Mouse (Mus musculus) limb, embryonic 15.5 days (tissue): ENCODE results near the gene Met. TPM values are rescaled to one million over a fixed set of nuclear protein-coding genes. Genes with fewer than 3 reads are reported as not detected.

Experiments
- ATAC-seq: fragments of 200-750 bp; cut with Nextera tagmentation; 2 replicates; pipeline ENCODE4 v1.8.0; 2017; ENCODE audit warnings: low read depth, moderate TSS enrichment; ENCODE audit not compliant: insufficient number of reproducible peaks, low FRiP score, low TSS enrichment
- H3K27ac ChIP-seq: fragments of 300-500 bp; sonication (generic); 2 replicates; pipeline ENCODE4 v1.5.1; 2015; ENCODE audit warnings: moderate library complexity, mild to moderate bottlenecking, inconsistent platforms
- H3K27me3 ChIP-seq: fragments of 300-500 bp; sonication (generic); 2 replicates; pipeline ENCODE4 v1.6.1; 2015; ENCODE audit warnings: inconsistent platforms
- H3K36me3 ChIP-seq: fragments of 300-500 bp; sonication (generic); 2 replicates; pipeline ENCODE4 v1.6.1; 2015; ENCODE audit warnings: inconsistent platforms
- H3K4me1 ChIP-seq: fragments of 300-500 bp; sonication (generic); 2 replicates; pipeline ENCODE4 v1.6.1; 2015; ENCODE audit warnings: inconsistent platforms
- H3K4me2 ChIP-seq: fragments of 300-500 bp; sonication (generic); 2 replicates; pipeline ENCODE4 v1.6.1; 2015; ENCODE audit warnings: mild to moderate bottlenecking, inconsistent platforms
- H3K4me3 ChIP-seq: fragments of 300-500 bp; sonication (generic); 2 replicates; pipeline ENCODE4 v1.5.1; 2015; ENCODE audit warnings: mild to moderate bottlenecking, inconsistent platforms
- H3K9ac ChIP-seq: fragments of 300-500 bp; sonication (generic); 2 replicates; pipeline ENCODE4 v1.6.1; 2015; ENCODE audit warnings: inconsistent platforms
- H3K9me3 ChIP-seq: fragments of 300-500 bp; sonication (generic); 2 replicates; pipeline ENCODE4 v1.6.1; 2016; ENCODE audit warnings: inconsistent platforms
- WGBS: fragments of 180-500 bp; shearing (Covaris S2); methylation state at CpG from one replicate; pipeline ENCODE4 v1.1.7; 2015; 5-methylcytosine and 5-hydroxymethylcytosine counted together
- polyA plus RNA-seq: library from polyadenylated mRNA; unstranded; fragments of >200 nt; fragmentation: Nextera tagmentation; extraction: Ambion mirVana; gene quantifications from 2 replicates; pipeline ENCODE4 v1.2.1, GENCODE M21; 2015

The Met gene
- polyA plus RNA-seq, 1 experiment from 2014 or later = 3.8 TPM

DNA sequence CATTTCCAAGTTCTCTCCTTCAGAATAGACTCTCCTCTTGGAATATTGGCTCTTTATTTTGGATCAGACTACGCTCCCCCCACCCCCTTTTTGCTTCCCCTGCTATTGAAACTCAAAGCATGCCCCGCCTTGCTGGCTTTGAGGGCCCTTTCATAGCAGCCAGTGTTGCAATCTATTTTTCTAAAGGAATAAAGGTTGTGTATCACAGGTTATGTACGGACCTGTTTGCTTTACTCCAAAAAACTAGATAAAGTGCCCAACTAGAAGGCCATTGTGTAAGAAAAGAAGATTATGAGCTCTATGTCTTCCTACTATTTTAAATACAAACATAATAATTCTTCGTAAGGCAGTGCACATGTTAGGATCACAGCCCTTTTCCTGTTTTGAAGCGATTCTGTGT, 5.4 kb downstream of the Met start:
- WGBS = 87% methylated on average over 5 of the region's 5 CpGs
- H3K4me3 ChIP-seq = no peak overlapping the region

DNA sequence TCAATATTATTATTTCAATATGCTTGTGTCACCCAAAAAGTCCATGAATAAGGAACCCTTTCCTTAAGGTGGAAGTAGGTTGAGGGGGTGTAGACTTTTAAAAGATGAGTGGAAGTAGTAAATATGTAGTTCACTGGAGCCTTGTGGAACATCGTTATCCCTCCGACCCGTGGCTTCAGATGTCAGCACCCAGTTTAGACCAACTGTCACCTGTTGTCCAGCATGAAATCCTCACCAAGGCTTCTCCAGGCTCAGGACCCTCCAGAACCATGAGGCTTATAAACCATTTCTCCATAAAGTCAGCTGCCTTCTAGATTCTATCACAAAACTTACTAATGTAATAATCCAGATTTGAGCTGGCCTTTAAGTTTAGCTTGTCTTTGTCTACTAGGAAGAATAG, 9.5 kb downstream of the Met start:
- H3K9me3 ChIP-seq = no peaks in the 10 kb centered on the region
- no peaks in the 10 kb centered on the region for H3K36me3 ChIP-seq
- H3K4me3 ChIP-seq = no peak overlapping the region
- no peaks in the 10 kb centered on the region; the same call in 1 of the 2 replicates for H3K4me1 ChIP-seq
- no peak overlapping the region for H3K9ac ChIP-seq
- no peak overlapping the region for H3K27ac ChIP-seq
- ATAC-seq = no peak
- H3K4me2 ChIP-seq = no peak overlapping the region
- H3K27me3 ChIP-seq = no peaks in the 10 kb centered on the region
- 83% methylated on average over 3 of the region's 3 CpGs for WGBS

More for the DNA sequence above, 5.4 kb downstream of the Met start:
- no peak for ATAC-seq
- Histone ChIP-seq H3K4me2 (no peak overlapping the region), H3K36me3 (no peaks in the 10 kb centered on the region), H3K9ac (no peak overlapping the region), H3K4me1 (peaks cover 5% of the 10 kb centered on the region), H3K9me3 (no peaks in the 10 kb centered on the region), H3K27ac (no peak overlapping the region), H3K27me3 (peaks cover 6% of the 10 kb centered on the region; the same call in 1 of the 2 replicates)

DNA sequence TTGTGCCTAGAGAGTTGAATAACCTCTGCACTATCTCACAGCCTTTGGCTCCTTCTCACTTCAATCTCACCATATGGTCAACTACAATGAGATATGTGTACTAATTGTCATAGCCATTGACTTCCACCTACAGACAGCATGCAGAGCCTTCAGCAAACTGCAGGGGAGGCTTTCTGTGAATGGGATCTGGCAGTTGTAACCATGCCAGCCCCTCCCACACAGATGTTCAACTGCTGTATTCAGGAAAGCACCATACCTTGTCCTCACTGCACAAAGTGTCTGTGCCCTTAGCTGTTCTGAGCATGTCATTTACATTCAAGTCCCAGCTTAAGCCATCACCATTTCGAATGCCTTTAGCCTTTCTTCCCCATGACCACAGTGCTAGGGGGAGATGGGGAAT, 14.2 kb downstream of the Met start:
- no peak overlapping the region for H3K9ac ChIP-seq
- ATAC-seq = no peak
- H3K27ac ChIP-seq = no peak overlapping the region
- H3K36me3 ChIP-seq = no peaks in the 10 kb centered on the region
- H3K4me3 ChIP-seq = no peak overlapping the region
- no peaks in the 10 kb centered on the region for H3K9me3 ChIP-seq
- H3K4me2 ChIP-seq = no peak overlapping the region
- H3K27me3 ChIP-seq = no peaks in the 10 kb centered on the region
- H3K4me1 ChIP-seq = no peaks in the 10 kb centered on the region
- 79% methylated on average over 1 of the region's 1 CpGs for WGBS

DNA sequence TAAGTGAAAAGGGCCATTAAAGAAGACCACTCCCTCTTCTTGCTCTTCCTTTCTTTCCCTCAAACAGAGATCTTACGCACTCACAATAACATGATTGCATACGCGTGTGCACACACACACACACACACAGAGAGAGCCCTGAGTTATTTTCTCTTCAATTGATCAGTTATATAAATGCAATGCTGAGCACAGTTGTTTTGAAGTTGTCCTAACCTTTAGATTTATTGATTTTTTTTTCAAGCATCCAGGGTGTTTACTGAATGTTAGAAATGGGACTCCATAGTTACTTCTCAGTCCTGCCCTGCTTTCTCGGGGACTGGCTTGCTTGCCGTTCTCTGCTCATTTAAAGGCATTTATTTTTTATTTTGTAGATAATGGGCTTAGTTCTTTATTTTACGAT, 14.7 kb downstream of the Met start:
- Histone ChIP-seq H3K27me3 (no peaks in the 10 kb centered on the region), H3K9ac (no peak overlapping the region), H3K36me3 (no peaks in the 10 kb centered on the region), H3K9me3 (no peaks in the 10 kb centered on the region), H3K4me2 (no peak overlapping the region), H3K4me3 (no peak overlapping the region), H3K27ac (no peak overlapping the region), H3K4me1 (no peaks in the 10 kb centered on the region)
- ATAC-seq = no peak
- WGBS = 83% methylated on average over 6 of the region's 6 CpGs

DNA sequence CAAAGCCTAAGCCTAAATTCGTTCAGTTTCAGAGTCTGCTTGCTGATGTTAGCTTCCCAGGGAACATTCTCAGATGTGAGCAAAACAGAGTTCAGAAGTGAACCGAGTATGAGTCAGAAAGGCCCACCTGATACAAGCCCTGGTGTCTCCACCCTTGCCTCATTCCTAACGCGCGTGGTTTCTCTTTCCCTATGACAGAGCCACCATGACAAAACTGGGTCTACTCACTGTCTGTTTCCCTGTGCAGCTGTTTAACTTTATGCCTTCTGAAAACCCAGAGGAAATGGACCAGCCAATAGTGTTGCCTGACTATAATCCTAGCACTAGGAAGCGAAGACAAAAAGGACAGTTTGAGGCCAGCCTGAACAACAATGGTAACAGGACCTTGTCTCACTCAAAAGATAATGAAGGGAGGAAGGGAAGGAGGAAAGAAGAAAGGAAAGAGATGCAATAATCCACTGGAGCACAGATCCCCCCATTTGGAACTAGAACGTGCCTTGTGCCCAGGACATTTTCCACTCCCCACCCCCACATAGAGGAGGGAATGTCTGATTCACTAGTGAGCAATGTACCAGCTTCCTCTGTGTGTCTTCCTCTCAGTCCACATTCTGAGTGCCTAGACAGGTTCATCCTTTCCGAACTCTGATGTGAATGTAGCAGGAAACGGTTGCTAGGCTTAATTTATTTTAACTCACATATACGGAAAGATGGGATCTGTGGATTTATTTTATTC, 15.4 kb downstream of the Met start:
- Histone ChIP-seq H3K27ac (no peak overlapping the region), H3K27me3 (no peaks in the 10 kb centered on the region), H3K4me2 (no peak overlapping the region), H3K9ac (no peak overlapping the region), H3K36me3 (no peaks in the 10 kb centered on the region), H3K4me1 (no peaks in the 10 kb centered on the region), H3K9me3 (no peaks in the 10 kb centered on the region), H3K4me3 (no peak overlapping the region)
- ATAC-seq = no peak
- WGBS = 69% methylated on average over 10 of the region's 10 CpGs

DNA sequence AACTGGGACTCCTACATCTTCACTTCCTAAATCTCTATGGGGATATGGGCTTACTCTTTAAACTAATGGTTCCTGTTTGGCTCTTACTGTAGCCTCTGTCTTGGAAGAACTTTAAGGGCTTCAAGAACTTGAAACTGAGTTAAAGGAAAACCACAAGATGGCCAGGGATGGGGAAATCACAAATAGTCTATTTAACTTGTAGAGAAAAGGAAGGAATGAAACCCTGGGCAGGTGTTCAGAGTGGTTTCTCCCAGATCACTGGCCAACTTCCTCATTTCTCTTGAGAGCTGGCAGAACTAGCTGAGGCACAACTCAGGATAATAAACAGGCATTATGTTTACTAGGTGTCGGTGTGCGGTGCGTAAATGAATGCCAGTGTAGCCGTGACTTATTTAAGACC, 17.5 kb downstream of the Met start:
- Histone ChIP-seq H3K9ac (no peak overlapping the region), H3K27me3 (no peaks in the 10 kb centered on the region), H3K4me2 (no peak overlapping the region), H3K27ac (no peak overlapping the region), H3K4me3 (no peak overlapping the region), H3K36me3 (no peaks in the 10 kb centered on the region), H3K9me3 (no peaks in the 10 kb centered on the region), H3K4me1 (no peaks in the 10 kb centered on the region)
- ATAC-seq = no peak
- WGBS = 41% methylated on average over 4 of the region's 4 CpGs

DNA sequence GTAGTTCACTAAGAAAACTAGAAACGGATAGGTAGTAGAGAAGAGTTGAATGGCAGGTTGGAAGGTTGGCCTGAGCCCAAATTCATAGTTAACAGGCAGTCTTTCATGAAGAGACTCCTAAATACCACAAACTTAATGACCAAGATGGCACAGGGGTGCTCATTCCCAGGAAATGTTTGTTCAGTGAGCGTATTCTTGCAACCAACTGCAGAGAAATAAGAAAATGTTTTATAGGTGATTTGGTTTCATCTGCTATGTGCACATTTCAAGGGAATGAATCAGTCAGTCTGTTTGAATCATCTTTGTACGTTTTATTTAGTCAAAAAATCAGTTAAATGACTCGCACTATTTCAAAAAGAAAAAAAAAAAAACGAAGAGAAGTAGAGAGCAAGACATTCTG, 21.6 kb downstream of the Met start:
- Histone ChIP-seq H3K4me1 (no peaks in the 10 kb centered on the region), H3K27me3 (no peaks in the 10 kb centered on the region), H3K9ac (no peak overlapping the region), H3K36me3 (no peaks in the 10 kb centered on the region), H3K4me2 (no peak overlapping the region), H3K9me3 (no peaks in the 10 kb centered on the region), H3K27ac (no peak overlapping the region), H3K4me3 (no peak overlapping the region)
- WGBS = 78% methylated on average over 5 of the region's 5 CpGs
- no peak for ATAC-seq

DNA sequence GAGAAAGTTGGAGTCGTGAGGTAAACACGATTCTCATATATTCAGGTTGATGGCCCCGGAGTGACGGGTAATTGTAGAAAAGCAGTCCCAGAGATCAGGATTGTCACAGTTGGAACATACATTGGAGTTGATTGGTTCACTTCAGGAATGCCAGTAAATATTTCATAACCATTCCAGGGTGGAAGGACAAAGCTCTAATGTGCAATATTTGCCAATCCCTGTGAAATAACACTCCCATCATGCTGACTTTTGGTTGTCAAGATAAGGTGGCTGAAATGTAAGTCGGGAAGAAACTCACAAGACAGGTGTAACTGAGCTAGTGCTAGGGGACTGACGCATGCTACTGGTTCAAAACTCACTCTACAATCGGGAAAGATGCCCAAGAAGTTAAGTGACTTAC, 22.2 kb downstream of the Met start:
- Histone ChIP-seq H3K27ac (no peak overlapping the region), H3K4me2 (no peak overlapping the region), H3K4me3 (no peak overlapping the region), H3K36me3 (no peaks in the 10 kb centered on the region), H3K27me3 (no peaks in the 10 kb centered on the region), H3K9ac (no peak overlapping the region), H3K9me3 (no peaks in the 10 kb centered on the region), H3K4me1 (no peaks in the 10 kb centered on the region)
- 84% methylated on average over 7 of the region's 7 CpGs for WGBS
- ATAC-seq = no peak

DNA sequence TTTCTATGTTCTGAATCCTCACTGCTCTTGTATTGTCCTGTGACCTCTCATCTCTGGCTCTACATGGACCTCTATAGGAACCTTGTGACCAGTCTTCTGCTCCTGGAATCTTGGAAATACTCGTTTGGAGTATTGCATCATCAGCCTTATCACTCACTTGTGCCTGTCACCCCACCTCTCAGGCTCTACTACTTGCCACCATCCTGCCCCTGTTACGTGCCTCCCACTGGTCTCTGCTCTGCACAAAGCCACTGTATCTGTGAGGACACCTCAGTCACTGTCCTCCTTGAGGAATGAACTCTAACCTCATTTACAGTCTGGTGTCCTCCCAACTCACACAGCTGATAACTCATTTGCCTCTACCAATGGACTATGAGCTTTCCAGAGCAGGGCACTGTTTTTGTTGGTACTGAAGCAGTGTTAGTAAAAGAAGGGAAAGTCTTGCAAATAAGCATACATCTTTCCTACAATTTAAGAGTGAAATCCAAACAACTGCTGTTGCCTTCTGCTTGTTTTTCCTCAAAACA, 24.8 kb downstream of the Met start:
- Histone ChIP-seq H3K36me3 (no peaks in the 10 kb centered on the region), H3K27ac (no peak overlapping the region), H3K4me2 (no peak overlapping the region), H3K4me3 (no peak overlapping the region), H3K27me3 (no peaks in the 10 kb centered on the region), H3K4me1 (no peaks in the 10 kb centered on the region), H3K9me3 (no peaks in the 10 kb centered on the region), H3K9ac (no peak overlapping the region)
- ATAC-seq = no peak
- 62% methylated on average over 2 of the region's 2 CpGs for WGBS

DNA sequence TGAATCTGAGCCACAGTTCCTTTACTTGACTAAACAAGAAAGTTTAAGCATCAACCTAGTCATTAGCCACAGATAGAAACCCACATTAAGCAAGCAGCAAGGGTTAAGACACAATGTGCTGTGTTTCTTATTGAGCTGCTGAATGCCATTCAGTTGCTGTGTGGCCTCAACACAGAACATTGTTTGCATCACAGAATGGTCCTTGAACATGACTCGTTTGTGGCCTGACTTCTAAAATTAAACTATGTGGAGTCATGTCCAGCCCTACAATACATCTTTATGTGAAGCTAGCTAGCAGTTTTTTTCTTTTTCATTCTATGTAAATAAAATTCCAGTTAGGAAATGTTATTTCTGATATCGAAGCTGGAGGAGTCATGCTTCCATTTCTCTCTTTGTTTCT, 27.2 kb downstream of the Met start:
- WGBS = 66% methylated on average over 2 of the region's 2 CpGs
- Histone ChIP-seq H3K4me3 (no peak overlapping the region), H3K9ac (no peak overlapping the region), H3K9me3 (no peaks in the 10 kb centered on the region), H3K27me3 (no peaks in the 10 kb centered on the region), H3K36me3 (no peaks in the 10 kb centered on the region), H3K4me1 (no peaks in the 10 kb centered on the region), H3K27ac (no peak overlapping the region), H3K4me2 (no peak overlapping the region)
- ATAC-seq = no peak

DNA sequence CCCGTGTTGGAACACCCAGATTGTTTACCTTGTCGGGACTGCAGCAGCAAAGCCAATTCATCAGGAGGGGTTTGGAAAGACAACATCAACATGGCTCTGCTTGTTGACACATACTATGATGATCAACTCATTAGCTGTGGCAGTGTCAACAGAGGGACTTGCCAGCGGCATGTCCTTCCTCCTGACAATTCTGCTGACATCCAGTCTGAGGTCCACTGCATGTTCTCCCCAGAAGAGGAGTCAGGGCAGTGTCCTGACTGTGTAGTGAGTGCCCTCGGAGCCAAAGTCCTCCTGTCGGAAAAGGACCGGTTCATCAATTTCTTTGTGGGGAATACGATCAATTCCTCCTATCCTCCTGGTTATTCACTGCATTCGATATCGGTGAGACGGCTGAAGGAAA, 27.9 kb downstream of the Met start:
- H3K9me3 ChIP-seq = no peaks in the 10 kb centered on the region
- H3K9ac ChIP-seq = no peak overlapping the region
- H3K4me3 ChIP-seq = no peak overlapping the region
- H3K27me3 ChIP-seq = no peaks in the 10 kb centered on the region
- H3K4me2 ChIP-seq = no peak overlapping the region
- no peak for ATAC-seq
- H3K36me3 ChIP-seq = no peaks in the 10 kb centered on the region
- H3K27ac ChIP-seq = no peak overlapping the region
- H3K4me1 ChIP-seq = no peaks in the 10 kb centered on the region
- 91% methylated on average over 10 of the region's 10 CpGs for WGBS

DNA sequence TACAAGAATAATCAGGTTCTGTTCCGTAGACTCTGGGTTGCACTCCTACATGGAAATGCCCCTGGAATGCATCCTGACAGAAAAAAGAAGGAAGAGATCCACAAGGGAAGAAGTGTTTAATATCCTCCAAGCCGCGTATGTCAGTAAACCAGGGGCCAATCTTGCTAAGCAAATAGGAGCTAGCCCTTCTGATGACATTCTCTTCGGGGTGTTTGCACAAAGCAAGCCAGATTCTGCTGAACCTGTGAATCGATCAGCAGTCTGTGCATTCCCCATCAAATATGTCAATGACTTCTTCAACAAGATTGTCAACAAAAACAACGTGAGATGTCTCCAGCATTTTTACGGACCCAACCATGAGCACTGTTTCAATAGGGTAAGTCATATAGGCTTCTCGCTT, 28.5 kb downstream of the Met start:
- H3K4me2 ChIP-seq = no peak overlapping the region
- ATAC-seq = no peak
- no peaks in the 10 kb centered on the region for H3K4me1 ChIP-seq
- WGBS = 92% methylated on average over 8 of the region's 8 CpGs
- no peak overlapping the region for H3K27ac ChIP-seq
- no peaks in the 10 kb centered on the region for H3K27me3 ChIP-seq
- H3K4me3 ChIP-seq = no peak overlapping the region
- H3K36me3 ChIP-seq = no peaks in the 10 kb centered on the region
- H3K9ac ChIP-seq = no peak overlapping the region
- H3K9me3 ChIP-seq = no peaks in the 10 kb centered on the region

DNA sequence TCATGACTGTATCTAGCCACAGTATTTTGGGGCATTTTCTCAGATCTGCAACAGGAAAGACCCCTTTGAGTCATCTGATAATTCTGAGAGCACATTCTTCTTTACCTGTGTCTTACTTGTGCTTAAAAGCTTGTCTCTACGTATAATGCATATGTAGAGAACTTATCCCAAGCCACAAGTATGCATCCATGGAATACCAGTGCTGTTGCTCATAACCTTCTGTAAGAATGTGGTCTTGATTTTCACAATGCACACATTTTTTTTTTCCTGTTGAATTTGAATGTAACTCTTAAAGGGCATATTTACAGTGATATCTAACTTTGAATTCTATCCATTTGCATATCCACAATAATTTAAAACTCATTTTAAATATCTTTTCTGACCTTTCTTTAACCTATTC, 31.8 kb downstream of the Met start:
- H3K4me2 ChIP-seq = no peak overlapping the region
- no peak for ATAC-seq
- H3K27ac ChIP-seq = no peak overlapping the region
- no peaks in the 10 kb centered on the region for H3K36me3 ChIP-seq
- no peak overlapping the region for H3K4me3 ChIP-seq
- 62% methylated on average over 1 of the region's 1 CpGs for WGBS
- no peaks in the 10 kb centered on the region for H3K4me1 ChIP-seq
- H3K9ac ChIP-seq = no peak overlapping the region
- no peaks in the 10 kb centered on the region for H3K9me3 ChIP-seq
- H3K27me3 ChIP-seq = no peaks in the 10 kb centered on the region
